Mouse (Mus musculus): Measurements from ENCODE around the gene S100a16. TPM values are rescaled to one million over a fixed set of nuclear protein-coding genes. Genes with fewer than 3 reads are reported as not detected.

S100a16 gene
- total and polyA plus RNA-seq, 2 experiments: 40.1 to 40.7 TPM

GRCm38 (mm10) chr3:90549676-90550420 is 12.8 kb downstream of the S100a16 start:
- no peak for TF ChIP-seq CTCF (IDR thresholded peaks at IDR 0.05; ENCODE audit: low read depth, low read length)
- no peak for TF ChIP-seq POLR2A (IDR thresholded peaks at IDR 0.05; ENCODE audit: extremely low read depth, insufficient read depth, low read length)
- no peak overlapping the region for H3K27ac ChIP-seq (replicated peaks; ENCODE audit: insufficient read depth, low read depth, low read length)
- H3K27me3 ChIP-seq (ENCODE audit: control insufficient read depth, insufficient read depth, low read length): no peaks in the 10 kb centered on the region
- no peak overlapping the region for H3K4me3 ChIP-seq (ENCODE audit: insufficient read depth, low read depth, low read length)
- H3K36me3 ChIP-seq (ENCODE audit: control insufficient read depth, insufficient read depth, low read length): no peaks in the 10 kb centered on the region
- no peaks in the 10 kb centered on the region for H3K4me1 ChIP-seq (ENCODE audit: control insufficient read depth, insufficient read depth, low read length)
- no peaks in the 10 kb centered on the region for H3K79me2 ChIP-seq (ENCODE audit: control insufficient read depth, insufficient read depth, low read length)
- no peak for DNase-seq (ENCODE audit: extremely low read depth, low read depth, low spot score)
- WGBS: 79% methylated on average over 5 of the region's 5 CpGs
- no peak overlapping the region for H3K9ac ChIP-seq (ENCODE audit: low read depth, low read length)

- no peaks in the 10 kb centered on the region for H3K4me1 ChIP-seq (ENCODE audit: control insufficient read depth, insufficient read depth, low read length)
- TF ChIP-seq POLR2A (IDR thresholded peaks at IDR 0.05; ENCODE audit: extremely low read depth, insufficient read depth, low read length): no peak
- no peak for TF ChIP-seq CTCF (IDR thresholded peaks at IDR 0.05; ENCODE audit: low read depth, low read length)
- no peaks in the 10 kb centered on the region for H3K79me2 ChIP-seq (ENCODE audit: control insufficient read depth, insufficient read depth, low read length)
- H3K27me3 ChIP-seq (ENCODE audit: control insufficient read depth, insufficient read depth, low read length): no peaks in the 10 kb centered on the region
- no peak for DNase-seq (ENCODE audit: extremely low read depth, low read depth, low spot score)
- H3K36me3 ChIP-seq (ENCODE audit: control insufficient read depth, insufficient read depth, low read length): no peaks in the 10 kb centered on the region
- H3K9ac ChIP-seq (ENCODE audit: low read depth, low read length): no peak overlapping the region
- H3K27ac ChIP-seq (replicated peaks; ENCODE audit: insufficient read depth, low read depth, low read length): no peak overlapping the region
- 97% methylated on average over 2 of the region's 2 CpGs for WGBS
- H3K4me3 ChIP-seq (ENCODE audit: insufficient read depth, low read depth, low read length): no peak overlapping the region
Observed at GRCm38 (mm10) chr3:90550421-90550790, 13.4 kb downstream of the S100a16 start.

GRCm38 (mm10) chr3:90552231-90552630 is 15.2 kb downstream of the S100a16 start:
- no peaks in the 10 kb centered on the region for H3K36me3 ChIP-seq (ENCODE audit: control insufficient read depth, insufficient read depth, low read length)
- H3K79me2 ChIP-seq (ENCODE audit: control insufficient read depth, insufficient read depth, low read length): no peaks in the 10 kb centered on the region
- WGBS: 81% methylated on average over 2 of the region's 2 CpGs
- DNase-seq (ENCODE audit: extremely low read depth, low read depth, low spot score): no peak
- no peaks in the 10 kb centered on the region for H3K4me1 ChIP-seq (ENCODE audit: control insufficient read depth, insufficient read depth, low read length)
- no peaks in the 10 kb centered on the region for H3K27me3 ChIP-seq (ENCODE audit: control insufficient read depth, insufficient read depth, low read length)
- H3K9ac ChIP-seq (ENCODE audit: low read depth, low read length): no peak overlapping the region
- TF ChIP-seq CTCF (IDR thresholded peaks at IDR 0.05; ENCODE audit: low read depth, low read length): no peak
- TF ChIP-seq POLR2A (IDR thresholded peaks at IDR 0.05; ENCODE audit: extremely low read depth, insufficient read depth, low read length): no peak
- H3K4me3 ChIP-seq (ENCODE audit: insufficient read depth, low read depth, low read length): no peak overlapping the region
- no peak overlapping the region for H3K27ac ChIP-seq (replicated peaks; ENCODE audit: insufficient read depth, low read depth, low read length)

- H3K27me3 ChIP-seq (ENCODE audit: control insufficient read depth, insufficient read depth, low read length): no peaks in the 10 kb centered on the region
- no peaks in the 10 kb centered on the region for H3K79me2 ChIP-seq (ENCODE audit: control insufficient read depth, insufficient read depth, low read length)
- H3K4me3 ChIP-seq (ENCODE audit: insufficient read depth, low read depth, low read length): no peak overlapping the region
- WGBS: 80% methylated on average over 5 of the region's 5 CpGs
- H3K27ac ChIP-seq (replicated peaks; ENCODE audit: insufficient read depth, low read depth, low read length): no peak overlapping the region
- no peaks in the 10 kb centered on the region for H3K36me3 ChIP-seq (ENCODE audit: control insufficient read depth, insufficient read depth, low read length)
- no peaks in the 10 kb centered on the region for H3K4me1 ChIP-seq (ENCODE audit: control insufficient read depth, insufficient read depth, low read length)
- no peak for DNase-seq (ENCODE audit: extremely low read depth, low read depth, low spot score)
- no peak overlapping the region for H3K9ac ChIP-seq (ENCODE audit: low read depth, low read length)
- TF ChIP-seq POLR2A (IDR thresholded peaks at IDR 0.05; ENCODE audit: extremely low read depth, insufficient read depth, low read length) (no peak), CTCF (IDR thresholded peaks at IDR 0.05; ENCODE audit: low read depth, low read length) (no peak)
Observed at GRCm38 (mm10) chr3:90555954-90556353, 18.9 kb downstream of the S100a16 start.

- H3K4me1 ChIP-seq (ENCODE audit: control insufficient read depth, insufficient read depth, low read length): no peaks in the 10 kb centered on the region
- DNase-seq (ENCODE audit: extremely low read depth, low read depth, low spot score): no peak
- no peak within 1 kb of the TSS for H3K4me3 ChIP-seq (ENCODE audit: insufficient read depth, low read depth, low read length)
- H3K9ac ChIP-seq (ENCODE audit: low read depth, low read length): no peak within 1 kb of the TSS
- no peak for TF ChIP-seq CTCF (IDR thresholded peaks at IDR 0.05; ENCODE audit: low read depth, low read length)
- no peak for TF ChIP-seq POLR2A (IDR thresholded peaks at IDR 0.05; ENCODE audit: extremely low read depth, insufficient read depth, low read length)
- no peaks in the 10 kb centered on the region for H3K27me3 ChIP-seq (ENCODE audit: control insufficient read depth, insufficient read depth, low read length)
- H3K79me2 ChIP-seq (ENCODE audit: control insufficient read depth, insufficient read depth, low read length): no peaks in the 10 kb centered on the region
- no peak within 1 kb of the TSS for H3K27ac ChIP-seq (replicated peaks; ENCODE audit: insufficient read depth, low read depth, low read length)
- H3K36me3 ChIP-seq (ENCODE audit: control insufficient read depth, insufficient read depth, low read length): no peaks in the 10 kb centered on the region
- WGBS: 87% methylated on average over 6 of the region's 6 CpGs
Observed at GRCm38 (mm10) chr3:90560008-90560628, 23.1 kb downstream of the S100a16 start, which contains the start of gene S100a3. Gene S100a3, plus strand, starts transcription at chr3:90560578.

GRCm38 (mm10) chr3:90574691-90575090 is 37.6 kb downstream of the S100a16 start:
- TF ChIP-seq CTCF (IDR thresholded peaks at IDR 0.05; ENCODE audit: low read depth, low read length) (no peak), POLR2A (IDR thresholded peaks at IDR 0.05; ENCODE audit: extremely low read depth, insufficient read depth, low read length) (no peak)
- Histone ChIP-seq H3K27ac (replicated peaks; ENCODE audit: insufficient read depth, low read depth, low read length) (no peak overlapping the region), H3K79me2 (ENCODE audit: control insufficient read depth, insufficient read depth, low read length) (no peaks in the 10 kb centered on the region), H3K36me3 (ENCODE audit: control insufficient read depth, insufficient read depth, low read length) (no peaks in the 10 kb centered on the region), H3K27me3 (ENCODE audit: control insufficient read depth, insufficient read depth, low read length) (no peaks in the 10 kb centered on the region; the same call in 1 of the 2 replicates), H3K4me3 (ENCODE audit: insufficient read depth, low read depth, low read length) (no peak overlapping the region), H3K4me1 (ENCODE audit: control insufficient read depth, insufficient read depth, low read length) (no peaks in the 10 kb centered on the region), H3K9ac (ENCODE audit: low read depth, low read length) (no peak overlapping the region)
- DNase-seq (ENCODE audit: extremely low read depth, low read depth, low spot score): no peak
- 84% methylated on average over 5 of the region's 5 CpGs for WGBS
